Mouse (Mus musculus): ENCODE data around the gene Snx9. TPM values are rescaled to one million over a fixed set of nuclear protein-coding genes. Genes with fewer than 3 reads are reported as not detected.

Snx9 gene
- polyA plus RNA-seq, 1 experiment from 2014 or later: 22.9 TPM

DNA sequence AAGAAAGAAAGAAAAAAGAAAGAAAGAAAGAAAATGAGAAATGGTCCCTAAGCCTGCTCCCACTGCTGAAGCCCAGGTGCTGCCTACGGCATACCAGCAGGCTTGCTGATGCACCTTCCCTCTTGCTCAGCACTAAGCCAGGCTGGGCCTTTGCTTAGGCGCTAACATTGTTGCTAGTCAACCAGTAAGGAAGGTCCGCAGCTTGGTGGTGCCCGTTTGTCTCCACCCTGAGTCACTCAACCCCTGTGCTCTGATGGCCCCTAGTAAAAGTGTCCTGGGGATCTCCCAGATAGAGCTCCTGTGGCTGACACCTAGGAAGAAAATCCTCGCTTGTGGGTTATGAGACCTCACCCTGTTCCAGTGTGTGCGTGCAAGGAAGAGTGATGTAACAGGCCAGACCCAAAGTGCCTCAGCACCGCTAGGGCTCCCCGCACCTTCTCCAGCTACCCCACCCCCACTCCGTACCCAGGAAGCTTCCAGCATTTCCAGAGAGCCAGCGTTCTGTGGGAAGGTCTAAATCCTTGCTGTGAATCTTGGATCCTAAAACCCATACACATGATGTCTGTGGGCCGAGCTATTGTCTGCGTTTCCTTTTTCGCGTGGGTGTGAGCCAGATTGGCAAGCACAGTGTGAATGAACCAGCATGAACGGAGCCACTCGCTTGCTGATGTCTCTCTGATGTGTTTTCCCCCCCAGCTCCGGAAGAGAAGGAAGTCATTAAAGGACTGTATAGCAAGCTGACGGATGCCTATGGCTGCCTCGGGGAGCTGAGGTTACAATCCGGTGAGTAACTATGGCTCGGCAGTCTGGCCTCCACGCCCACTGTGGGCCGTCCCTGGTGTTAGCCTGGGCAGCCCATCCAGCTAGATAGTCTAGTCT, 134.2 kb downstream of the Snx9 start:
- Histone ChIP-seq H3K9ac (ENCODE audit: low read length) (no peak overlapping the region), H3K4me1 (ENCODE audit: control insufficient read depth, insufficient read depth, low read length) (peaks cover 3% of the 10 kb centered on the region; the same call in 1 of the 2 replicates), H3K27me3 (ENCODE audit: control insufficient read depth, insufficient read depth, low read length) (no peaks in the 10 kb centered on the region), H3K4me3 (ENCODE audit: low read depth, low read length) (no peak overlapping the region), H3K27ac (ENCODE audit: low read depth, low read length) (no peak overlapping the region), H3K36me3 (ENCODE audit: control insufficient read depth, insufficient read depth, low read length) (no peaks in the 10 kb centered on the region), H3K4me2 (ENCODE audit: low read depth) (no peak overlapping the region), H3K9me3 (ENCODE audit: control insufficient read depth, low read length) (no peaks in the 10 kb centered on the region)
- ATAC-seq (ENCODE audit: insufficient read depth, low FRiP score, low TSS enrichment): no peak
- no peak for DNase-seq (ENCODE audit: low spot score)
- 41% methylated on average over 23 of the region's 23 CpGs for WGBS

DNA sequence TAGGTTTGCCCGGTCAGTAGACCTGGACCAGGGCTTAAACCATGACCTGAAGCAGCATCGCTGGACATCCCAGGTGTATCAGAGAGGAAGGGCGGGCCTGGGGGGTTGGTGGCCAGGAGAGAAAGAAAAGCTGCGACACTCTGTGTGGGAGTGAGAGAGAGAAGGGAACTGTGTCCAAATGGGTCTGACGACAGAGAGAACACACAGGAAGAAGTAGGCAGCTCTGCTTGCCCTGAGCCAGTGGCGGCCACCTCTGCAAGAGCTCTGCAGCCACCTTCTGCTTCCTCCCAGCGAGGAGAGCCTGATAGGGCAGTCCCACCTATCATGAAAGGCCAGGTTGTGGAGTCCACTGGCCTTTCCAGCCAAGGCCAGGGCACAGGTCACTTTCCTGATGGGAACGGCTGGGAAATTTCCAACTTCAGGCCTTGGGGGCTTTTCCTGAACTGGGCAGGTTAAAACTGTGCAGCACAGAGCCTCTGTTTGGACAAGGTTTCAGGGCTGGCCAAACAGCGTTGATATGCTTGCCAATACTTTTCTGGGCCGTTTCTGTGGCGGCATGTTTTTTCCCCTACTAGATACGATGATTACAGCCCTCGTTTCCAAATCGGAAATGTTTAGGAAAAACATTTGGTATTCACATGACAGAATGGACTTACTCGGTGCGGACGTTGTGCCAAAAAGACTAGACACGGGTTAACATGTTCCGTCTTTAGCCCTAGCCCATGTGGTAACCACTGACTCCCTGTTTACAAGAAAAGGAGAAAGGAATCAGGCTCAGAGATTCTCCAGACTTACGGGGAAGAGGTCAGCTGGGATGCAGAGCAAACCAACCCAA, 135.3 kb downstream of the Snx9 start:
- no peaks in the 10 kb centered on the region for H3K27me3 ChIP-seq (ENCODE audit: control insufficient read depth, insufficient read depth, low read length)
- H3K4me3 ChIP-seq (ENCODE audit: low read depth, low read length): no peak overlapping the region
- no peak overlapping the region for H3K9ac ChIP-seq (ENCODE audit: low read length)
- peaks cover 3% of the 10 kb centered on the region; the same call in 1 of the 2 replicates for H3K4me1 ChIP-seq (ENCODE audit: control insufficient read depth, insufficient read depth, low read length)
- WGBS: 86% methylated on average over 20 of the region's 20 CpGs
- H3K9me3 ChIP-seq (ENCODE audit: control insufficient read depth, low read length): no peaks in the 10 kb centered on the region
- H3K36me3 ChIP-seq (ENCODE audit: control insufficient read depth, insufficient read depth, low read length): no peaks in the 10 kb centered on the region
- H3K27ac ChIP-seq (ENCODE audit: low read depth, low read length): no peak overlapping the region
- no peak for ATAC-seq (ENCODE audit: insufficient read depth, low FRiP score, low TSS enrichment)
- H3K4me2 ChIP-seq (ENCODE audit: low read depth): no peak overlapping the region
- DNase-seq (ENCODE audit: low spot score): no peak

DNA sequence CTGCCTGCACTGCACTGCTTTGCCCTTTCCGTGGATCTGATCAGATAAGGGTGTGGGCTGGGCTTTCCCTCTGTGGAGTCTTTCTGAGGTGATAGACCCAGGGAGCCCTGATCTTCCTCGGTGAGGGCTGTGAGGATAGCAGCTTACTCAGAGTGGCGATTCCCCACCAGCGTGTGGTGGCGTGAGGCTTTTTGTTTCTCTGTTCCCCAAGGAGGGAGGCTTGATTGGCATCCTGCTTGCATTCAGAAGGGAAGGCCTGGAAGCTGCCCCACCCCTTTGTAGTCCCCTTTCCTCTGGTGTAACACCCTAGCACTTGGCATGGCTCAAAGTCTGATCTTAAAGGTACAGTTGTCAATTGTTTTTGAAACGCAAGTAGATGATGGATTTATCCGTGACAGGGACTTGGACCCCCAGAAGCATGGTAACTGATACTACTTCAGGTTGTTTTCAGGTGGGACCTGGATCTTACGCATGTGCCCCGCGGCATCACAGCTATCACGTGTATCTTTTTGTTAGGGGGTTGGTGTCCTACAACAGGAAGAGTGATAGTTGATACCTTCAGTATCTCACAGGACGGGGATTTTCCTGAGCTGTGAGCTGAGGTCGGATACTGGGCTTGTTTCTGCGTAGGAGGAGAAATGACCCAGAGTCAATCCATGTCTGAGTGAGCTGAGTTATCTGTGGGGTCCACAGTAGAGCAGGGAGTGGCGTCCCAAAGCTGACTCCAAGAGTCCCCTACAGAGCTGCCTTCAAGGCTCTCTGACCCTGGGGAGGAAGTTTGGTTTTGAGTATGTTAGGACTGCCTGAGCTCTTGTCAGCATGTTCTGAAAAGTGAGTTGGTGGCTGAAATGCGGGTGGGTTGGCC, 136.2 kb downstream of the Snx9 start:
- ATAC-seq (ENCODE audit: insufficient read depth, low FRiP score, low TSS enrichment) (no peak), DNase-seq (ENCODE audit: low spot score) (no peak)
- no peak overlapping the region for H3K27ac ChIP-seq (ENCODE audit: low read depth, low read length)
- H3K4me1 ChIP-seq (ENCODE audit: control insufficient read depth, insufficient read depth, low read length): peaks cover 3% of the 10 kb centered on the region; the same call in 1 of the 2 replicates
- no peak overlapping the region for H3K4me3 ChIP-seq (ENCODE audit: low read depth, low read length)
- WGBS: 64% methylated on average over 16 of the region's 16 CpGs
- H3K9me3 ChIP-seq (ENCODE audit: control insufficient read depth, low read length): no peaks in the 10 kb centered on the region
- H3K4me2 ChIP-seq (ENCODE audit: low read depth): no peak overlapping the region
- no peak overlapping the region for H3K9ac ChIP-seq (ENCODE audit: low read length)
- H3K27me3 ChIP-seq (ENCODE audit: control insufficient read depth, insufficient read depth, low read length): no peaks in the 10 kb centered on the region
- H3K36me3 ChIP-seq (ENCODE audit: control insufficient read depth, insufficient read depth, low read length): no peaks in the 10 kb centered on the region

DNA sequence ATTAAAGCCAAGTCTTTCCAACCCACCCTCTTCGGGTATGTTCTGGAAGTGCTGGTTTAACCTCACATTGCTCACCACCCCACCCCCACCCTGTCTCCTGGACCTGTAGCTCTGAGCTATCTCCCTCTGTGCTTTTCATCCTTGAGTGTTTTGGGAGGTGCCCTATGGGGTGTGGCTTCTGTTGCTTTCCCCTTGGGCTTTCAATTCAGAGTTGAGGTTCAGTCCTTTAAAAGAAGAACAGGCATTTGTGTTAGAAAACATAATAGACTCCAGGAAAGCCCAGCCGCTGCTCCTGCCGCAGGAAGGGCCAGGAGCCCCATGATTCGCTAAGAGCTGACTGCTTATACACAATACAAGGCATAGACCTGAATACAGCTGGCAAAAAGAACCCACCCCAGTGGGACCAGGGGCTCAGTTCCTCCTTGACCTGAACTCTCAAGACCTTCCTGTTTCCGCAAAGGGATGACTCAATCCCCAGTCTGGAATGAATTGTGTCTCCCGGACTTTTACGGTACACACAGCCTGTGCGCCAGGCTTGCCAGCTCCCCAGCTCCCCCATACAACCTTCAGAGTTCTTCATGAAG, 136.9 kb downstream of the Snx9 start:
- no peak for DNase-seq (ENCODE audit: low spot score)
- no peaks in the 10 kb centered on the region for H3K36me3 ChIP-seq (ENCODE audit: control insufficient read depth, insufficient read depth, low read length)
- no peaks in the 10 kb centered on the region for H3K9me3 ChIP-seq (ENCODE audit: control insufficient read depth, low read length)
- no peaks in the 10 kb centered on the region for H3K27me3 ChIP-seq (ENCODE audit: control insufficient read depth, insufficient read depth, low read length)
- H3K4me3 ChIP-seq (ENCODE audit: low read depth, low read length): no peak overlapping the region
- WGBS: 79% methylated on average over 8 of the region's 8 CpGs
- peaks cover 3% of the 10 kb centered on the region; the same call in 1 of the 2 replicates for H3K4me1 ChIP-seq (ENCODE audit: control insufficient read depth, insufficient read depth, low read length)
- H3K4me2 ChIP-seq (ENCODE audit: low read depth): no peak overlapping the region
- no peak for ATAC-seq (ENCODE audit: insufficient read depth, low FRiP score, low TSS enrichment)
- H3K27ac ChIP-seq (ENCODE audit: low read depth, low read length): no peak overlapping the region
- no peak overlapping the region for H3K9ac ChIP-seq (ENCODE audit: low read length)

DNA sequence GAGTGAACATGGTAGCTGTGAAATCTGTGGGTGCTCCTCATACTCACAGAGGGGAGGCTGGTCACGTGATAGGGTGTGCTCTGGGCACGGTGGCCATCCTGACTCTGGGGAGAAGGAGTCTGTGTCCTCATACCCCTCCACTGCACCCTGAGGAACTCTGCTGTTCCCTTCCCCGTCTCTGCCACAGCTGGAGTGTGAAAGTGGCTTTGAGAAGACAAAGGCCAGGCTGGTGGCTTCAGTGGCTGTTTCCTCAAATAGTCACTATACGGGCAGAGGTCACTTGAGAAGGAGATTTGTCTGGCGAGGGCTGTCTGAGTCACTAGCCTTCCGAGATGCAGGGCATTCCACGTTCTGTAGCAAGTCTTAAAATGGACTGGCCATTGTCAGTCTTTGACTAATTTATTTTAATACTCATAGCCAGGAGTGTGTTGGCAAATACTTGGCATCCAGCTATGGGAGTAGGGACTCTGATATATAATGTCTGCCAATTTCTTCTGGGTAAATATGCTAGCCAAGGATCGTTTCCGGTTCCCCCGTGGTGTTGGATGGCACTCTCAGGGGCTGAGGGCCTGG, 137.5 kb downstream of the Snx9 start:
- 78% methylated on average over 10 of the region's 10 CpGs for WGBS

DNA sequence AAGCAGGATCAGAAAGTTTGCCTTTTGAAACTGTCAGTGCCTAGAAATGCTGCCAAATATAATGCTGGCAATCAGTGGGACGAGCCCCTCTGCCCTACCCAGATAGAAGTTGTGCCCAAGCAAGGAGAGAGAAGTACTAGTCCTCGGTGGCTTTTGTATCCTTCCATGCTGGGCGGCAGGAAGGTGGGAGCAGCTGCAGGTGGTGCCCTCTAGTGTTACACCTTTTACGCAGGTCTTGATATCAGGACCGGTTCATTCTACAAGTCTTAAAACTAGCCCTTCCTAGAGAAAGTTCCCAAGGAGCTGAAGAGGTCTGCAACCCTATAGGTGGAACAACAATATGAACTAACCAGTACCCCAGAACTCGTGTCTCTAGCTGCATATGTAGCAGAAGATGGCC, 139.7 kb downstream of the Snx9 start:
- no peaks in the 10 kb centered on the region for H3K36me3 ChIP-seq (ENCODE audit: control insufficient read depth, insufficient read depth, low read length)
- no peaks in the 10 kb centered on the region for H3K9me3 ChIP-seq (ENCODE audit: control insufficient read depth, low read length)
- no peak overlapping the region for H3K4me2 ChIP-seq (ENCODE audit: low read depth)
- no peak overlapping the region for H3K9ac ChIP-seq (ENCODE audit: low read length)
- DNase-seq (ENCODE audit: low spot score) (no peak), ATAC-seq (ENCODE audit: insufficient read depth, low FRiP score, low TSS enrichment) (no peak)
- WGBS: 45% methylated on average over 6 of the region's 6 CpGs
- no peaks in the 10 kb centered on the region for H3K4me1 ChIP-seq (ENCODE audit: control insufficient read depth, insufficient read depth, low read length)
- H3K4me3 ChIP-seq (ENCODE audit: low read depth, low read length): no peak overlapping the region
- no peaks in the 10 kb centered on the region for H3K27me3 ChIP-seq (ENCODE audit: control insufficient read depth, insufficient read depth, low read length)
- H3K27ac ChIP-seq (ENCODE audit: low read depth, low read length): no peak overlapping the region

More for the DNA sequence above, 137.5 kb downstream of the Snx9 start:
- H3K4me1 ChIP-seq (ENCODE audit: control insufficient read depth, insufficient read depth, low read length): peaks cover 3% of the 10 kb centered on the region; the same call in 1 of the 2 replicates
- no peak for DNase-seq (ENCODE audit: low spot score)
- no peaks in the 10 kb centered on the region for H3K9me3 ChIP-seq (ENCODE audit: control insufficient read depth, low read length)
- no peak overlapping the region for H3K27ac ChIP-seq (ENCODE audit: low read depth, low read length)
- H3K4me2 ChIP-seq (ENCODE audit: low read depth): no peak overlapping the region
- no peaks in the 10 kb centered on the region for H3K27me3 ChIP-seq (ENCODE audit: control insufficient read depth, insufficient read depth, low read length)
- H3K36me3 ChIP-seq (ENCODE audit: control insufficient read depth, insufficient read depth, low read length): no peaks in the 10 kb centered on the region
- ATAC-seq (ENCODE audit: insufficient read depth, low FRiP score, low TSS enrichment): no peak
- no peak overlapping the region for H3K9ac ChIP-seq (ENCODE audit: low read length)
- H3K4me3 ChIP-seq (ENCODE audit: low read depth, low read length): no peak overlapping the region
